Mouse (Mus musculus) ES-Bruce4 (cell line): ENCODE measurements around the gene Eif5a2.

Experiments
- CTCF ChIP-seq: IDR thresholded peaks from one replicate; pipeline ENCODE4 v1.8.1; 2011; ENCODE audit warnings: low read depth, low read length
- POLR2A ChIP-seq: IDR thresholded peaks from one replicate; pipeline ENCODE4 v1.8.1; 2011; ENCODE audit warnings: low read length; ENCODE audit not compliant: insufficient read depth

GRCm38 (mm10) chr3:28734712-28735111 is 46.4 kb upstream of the Eif5a2 start:
- TF ChIP-seq POLR2A (no peak), CTCF (no peak)
